Mouse (Mus musculus) ES-E14 (cell line): ENCODE measurements at regions not wholly inside any gene's neighbourhood (a gene's known extent, or its start where the extent isn't known, plus 50 kb on each side); places are given as distances from the start of the nearest gene placed in this dataset.

Experiments used
- CHD2 ChIP-seq: IDR thresholded peaks from 2 replicates; pipeline ENCODE4 v1.6.1; 2014; ENCODE audit warnings: mild to moderate bottlenecking, low read depth, low read length, inconsistent platforms
- MAFK ChIP-seq: IDR thresholded peaks from 2 replicates; pipeline ENCODE4 v1.6.1; 2014; ENCODE audit warnings: mild to moderate bottlenecking, low read depth, low read length, inconsistent platforms; ENCODE audit not compliant: insufficient read depth
- ZC3H11A ChIP-seq: IDR thresholded peaks from 2 replicates; pipeline ENCODE4 v1.6.1; 2012; ENCODE audit warnings: low read depth, mild to moderate bottlenecking, inconsistent platforms, low read length, borderline replicate concordance
- ZNF384 ChIP-seq: IDR thresholded peaks from 2 replicates; pipeline ENCODE4 v1.6.1; 2012; ENCODE audit warnings: low read depth, low read length, inconsistent platforms

DNA sequence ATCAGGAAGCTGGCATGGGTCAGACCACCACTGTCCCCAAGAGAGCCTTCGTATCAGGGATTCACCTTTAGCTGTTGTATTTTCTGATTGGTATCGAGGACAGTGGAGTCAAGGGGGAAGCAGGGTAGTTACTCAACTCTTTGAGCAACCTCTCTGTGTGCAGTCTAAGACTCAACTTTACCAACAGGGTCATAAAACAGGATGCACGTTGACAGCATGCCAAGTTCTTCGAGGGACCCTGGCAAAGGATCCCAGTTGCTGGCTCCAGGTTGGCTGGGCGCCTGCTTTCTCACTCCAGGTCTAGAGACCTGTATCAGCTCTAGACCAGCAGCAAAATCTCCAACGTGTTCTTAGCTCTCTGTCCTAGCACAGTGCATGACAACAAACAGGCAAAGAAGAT lies 163.9 kb upstream of the Ado start:
- no peak for TF ChIP-seq CHD2
- TF ChIP-seq ZC3H11A, result no peak
- TF ChIP-seq ZNF384, result no peak
- no peak for TF ChIP-seq MAFK
